Mouse (Mus musculus) myocyte (in vitro differentiated cells): Measurements from ENCODE around the gene Speg.

Experiments used
- E2F4 ChIP-seq: IDR thresholded peaks from one replicate; pipeline ENCODE4 v1.6.1; 2011; ENCODE audit warnings: mild to moderate bottlenecking, control low read depth, moderate library complexity; ENCODE audit not compliant: insufficient read depth
- MAX ChIP-seq: IDR thresholded peaks from one replicate; pipeline ENCODE4 v1.6.1; 2011; ENCODE audit warnings: low read depth, mild to moderate bottlenecking, control low read depth
- MYOD1 ChIP-seq, 3 experiments: IDR thresholded peaks; one replicate each; pipeline ENCODE4 v1.6.1; 2011; ENCODE audit warnings: control low read depth in 2 of 3, low read depth in 2 of 3, mild to moderate bottlenecking in 2 of 3, moderate library complexity in 1 of 3; ENCODE audit not compliant: insufficient read length in 2 of 3, control insufficient read depth in 1 of 3
- MYOG ChIP-seq, 3 experiments: IDR thresholded peaks; one replicate each; pipeline ENCODE4 v1.6.1; 2011; ENCODE audit warnings: control low read depth in 2 of 3, low read depth in 2 of 3, mild to moderate bottlenecking in 2 of 3; ENCODE audit not compliant: insufficient read length in 2 of 3, control insufficient read depth in 1 of 3, insufficient read depth in 1 of 3
- POLR2A ChIP-seq: IDR thresholded peaks from one replicate; pipeline ENCODE4 v1.6.1; 2011; ENCODE audit warnings: low read depth, mild to moderate bottlenecking, control low read depth, moderate library complexity; ENCODE audit not compliant: insufficient read length
- POLR2AphosphoS2 ChIP-seq: IDR thresholded peaks from one replicate; pipeline ENCODE4 v1.6.1; 2011; ENCODE audit warnings: low read depth, control low read depth; ENCODE audit not compliant: insufficient read length
- TCF12 ChIP-seq: IDR thresholded peaks from one replicate; pipeline ENCODE4 v1.6.1; 2011; ENCODE audit warnings: mild to moderate bottlenecking, control low read depth; ENCODE audit not compliant: poor library complexity, insufficient read depth, severe bottlenecking
- USF1 ChIP-seq: IDR thresholded peaks from one replicate; pipeline ENCODE4 v1.6.1; 2011; ENCODE audit warnings: low read depth, mild to moderate bottlenecking, control low read depth, moderate library complexity

DNA sequence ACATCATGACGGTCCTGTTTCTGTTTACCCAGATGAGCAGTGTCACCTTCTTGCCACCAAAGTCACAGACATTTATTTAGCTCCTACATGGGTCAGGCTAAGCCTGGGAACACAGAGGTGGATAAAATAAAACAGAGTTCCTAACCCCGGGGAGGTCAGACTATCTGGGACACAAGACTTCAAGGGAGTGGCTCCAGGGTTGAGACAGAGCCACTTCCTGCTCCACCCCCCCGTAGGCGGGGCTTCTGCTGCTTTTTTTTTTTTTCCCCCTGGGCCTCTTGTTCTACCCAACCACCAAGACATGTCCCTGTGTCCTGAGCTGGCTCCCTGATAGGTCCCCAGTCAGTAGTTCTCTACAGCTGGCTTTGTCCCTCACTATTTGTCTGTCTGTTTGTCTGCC, 13.3 kb upstream of the Speg start:
- TF ChIP-seq E2F4, result no peak
- TF ChIP-seq POLR2A, result peak; percentile 38
- no peak for TF ChIP-seq MYOG (IDR thresholded peaks at IDR 0.05; ENCODE audit: control insufficient read depth in 1 of 3, insufficient read depth in 1 of 3, insufficient read length in 2 of 3, low read depth in 2 of 3)
- TF ChIP-seq POLR2AphosphoS2, result peak; percentile 64
- no peak for TF ChIP-seq MYOD1 (IDR thresholded peaks at IDR 0.05; ENCODE audit: control insufficient read depth in 1 of 3, insufficient read length in 2 of 3, low read depth in 2 of 3)
- no peak for TF ChIP-seq TCF12
- no peak for TF ChIP-seq MAX
- TF ChIP-seq USF1, result no peak
